Mouse (Mus musculus): ENCODE data around the gene 4930432M17Rik.
A peak's percentile ranks its signal among the peaks of the same experiment; 100 is the strongest.

4930432M17Rik gene

DNA sequence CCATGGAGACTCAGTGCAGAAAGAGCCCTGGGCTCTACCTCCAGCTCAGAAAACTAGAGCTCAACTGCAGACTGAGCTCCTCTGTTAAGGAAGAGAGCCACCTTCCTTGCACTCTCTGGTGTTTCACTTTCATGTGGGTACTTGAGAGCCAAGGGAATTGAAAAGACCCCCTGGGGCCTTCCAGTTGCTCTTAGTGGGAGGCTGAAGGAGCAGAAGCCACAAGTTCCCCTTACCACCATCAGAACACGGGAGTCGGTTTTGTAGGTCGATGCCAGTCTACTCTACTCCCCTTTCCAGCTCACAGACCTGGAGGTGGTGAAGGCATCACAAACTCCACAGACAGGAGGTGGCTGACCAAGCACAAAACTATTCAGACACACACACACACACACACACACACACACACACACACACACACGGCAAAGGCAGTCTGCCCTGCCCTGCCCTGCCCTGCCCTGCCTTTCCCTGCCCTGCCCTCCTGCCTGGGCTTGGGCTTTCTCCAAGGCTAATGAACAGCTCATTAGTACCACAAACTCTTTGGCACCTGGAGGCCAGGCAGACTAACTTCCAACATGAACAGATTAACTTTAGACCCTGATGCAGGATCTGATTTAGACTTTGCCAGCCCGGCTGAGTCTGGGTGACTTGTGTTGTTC is 1.7 kb downstream of the 4930432M17Rik start:
- DNase-seq (ENCODE audit: inconsistent age in 2 of 2, low spot score in 1 of 2) = no peak

DNA sequence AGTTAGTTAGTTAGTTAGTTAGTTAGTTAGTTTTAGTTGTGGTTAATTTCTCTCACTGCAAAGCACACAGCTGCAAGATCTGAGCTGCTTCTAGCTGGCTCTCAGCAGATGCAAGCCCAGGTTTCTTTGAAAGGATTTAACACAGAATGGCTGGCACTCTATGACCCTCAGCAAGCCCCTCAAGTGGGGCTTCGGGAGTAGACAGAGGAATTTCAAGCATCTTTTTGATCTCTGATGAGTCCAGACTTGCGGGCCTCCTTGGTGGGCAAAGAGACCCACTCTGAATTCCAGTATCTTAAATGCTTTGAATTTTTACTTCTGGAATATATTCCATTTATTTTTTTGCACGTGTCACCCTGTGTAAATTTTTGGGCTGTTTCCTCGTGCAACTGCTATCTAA is 8.4 kb downstream of the 4930432M17Rik start:
- no peak for DNase-seq (ENCODE audit: inconsistent age in 2 of 2, low spot score in 1 of 2)

DNA sequence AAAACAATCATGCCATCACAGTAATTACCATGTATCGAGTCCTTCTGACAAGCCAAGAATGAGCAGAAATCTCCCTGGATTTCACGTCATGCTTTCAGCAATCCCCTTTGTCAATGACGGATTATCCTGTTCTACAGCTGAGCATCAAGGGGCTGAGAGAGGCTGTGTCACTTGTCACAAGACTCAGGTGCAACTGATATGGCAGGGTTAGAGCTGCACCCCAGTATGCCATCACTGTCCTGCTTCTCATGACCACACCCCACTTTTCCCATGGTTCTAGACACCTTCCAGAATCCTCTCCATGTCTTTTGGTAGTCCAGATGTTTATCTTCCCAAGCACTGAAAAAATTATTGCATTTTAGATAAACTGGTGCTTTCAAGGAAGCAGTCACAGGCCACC is 8.9 kb downstream of the 4930432M17Rik start:
- DNase-seq (ENCODE audit: inconsistent age in 2 of 2, low spot score in 1 of 2) = no peak

DNA sequence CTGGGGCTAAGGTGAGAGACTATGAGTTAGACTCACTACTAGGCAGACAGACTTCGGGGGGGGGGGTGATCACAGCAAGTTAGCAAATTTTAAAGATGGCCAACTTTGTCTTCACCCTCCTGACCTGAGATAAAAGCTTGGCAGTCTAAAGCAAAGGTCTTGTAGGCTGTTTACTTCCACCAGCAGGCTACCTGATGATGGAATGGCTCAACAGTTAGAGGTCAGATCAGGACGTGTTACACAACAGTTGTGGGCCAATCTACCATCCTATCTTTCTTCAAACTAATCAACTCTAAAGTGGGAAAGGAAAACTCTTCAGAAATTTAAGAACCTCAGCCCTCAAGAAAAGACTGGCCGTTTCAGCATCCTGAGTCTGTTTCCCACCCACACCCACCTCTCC is 9.6 kb downstream of the 4930432M17Rik start:
- no peak for DNase-seq (ENCODE audit: inconsistent age in 2 of 2, low spot score in 1 of 2)

DNA sequence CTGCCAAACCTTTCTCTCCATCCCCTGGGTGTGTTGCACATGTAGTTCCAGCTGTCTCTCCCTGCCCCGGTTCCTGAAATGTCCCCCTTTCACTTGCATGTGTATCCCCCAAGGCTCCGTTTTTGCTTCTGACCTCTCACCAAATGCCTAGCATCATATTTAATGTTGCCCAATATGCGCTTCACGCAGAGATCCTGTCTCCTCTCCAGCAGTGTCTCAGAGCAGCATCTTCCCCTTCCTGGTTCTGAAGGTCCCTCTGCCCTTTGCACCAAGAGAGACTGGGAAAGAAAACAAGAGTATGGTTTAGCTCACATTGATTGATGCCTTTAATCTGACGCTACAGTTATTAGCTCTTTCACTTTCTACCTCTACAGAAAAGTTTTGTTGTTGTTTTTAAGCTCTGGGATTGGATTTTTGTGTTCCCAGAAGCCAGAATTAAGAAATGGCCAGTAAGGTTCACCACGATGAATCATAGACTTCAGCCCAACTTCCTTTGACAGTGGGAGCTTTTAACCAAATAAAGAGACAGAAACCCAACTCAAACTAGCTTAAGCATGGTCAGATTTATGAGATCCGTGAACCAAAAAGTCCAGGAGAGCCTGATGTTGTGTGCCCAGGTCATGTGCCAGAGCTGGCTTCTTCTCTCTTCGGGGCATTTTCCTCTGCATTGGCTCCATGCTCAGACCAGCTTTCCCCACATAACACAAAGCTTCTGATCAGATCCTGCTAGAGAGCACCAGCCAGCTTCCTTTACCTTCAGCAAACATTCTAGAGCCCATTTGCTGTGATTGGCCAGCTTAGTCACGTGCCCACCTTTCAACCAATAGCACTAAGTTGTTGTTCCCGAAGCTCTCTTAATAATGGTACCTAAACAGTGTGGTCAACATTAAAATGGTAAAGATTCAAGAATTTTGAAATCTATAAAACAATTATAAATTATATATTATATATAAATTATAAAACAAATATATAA is 12.2 kb downstream of the 4930432M17Rik start:
- DNase-seq (ENCODE audit: inconsistent age in 2 of 2, low spot score in 1 of 2) = no peak

DNA sequence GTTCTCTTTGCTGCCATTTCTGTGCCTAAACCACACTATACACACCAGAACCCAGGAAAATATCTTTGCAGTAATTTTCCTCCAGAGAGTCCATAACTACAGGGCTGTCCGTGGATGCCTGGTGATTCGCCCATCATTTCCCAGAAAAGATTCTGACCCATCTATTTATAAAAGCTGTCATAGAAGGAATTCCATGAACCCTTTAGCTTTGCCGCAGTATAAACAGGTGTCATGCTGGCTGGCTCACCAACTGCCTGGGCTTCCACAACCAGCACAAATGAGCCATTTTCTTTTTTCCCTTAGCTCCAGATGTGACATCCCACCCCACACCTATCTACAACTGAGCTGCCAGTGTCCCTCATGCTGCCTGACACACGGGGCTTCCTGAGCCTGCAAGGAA is 14.0 kb downstream of the 4930432M17Rik start:
- no peak for DNase-seq (ENCODE audit: inconsistent age in 2 of 2, low spot score in 1 of 2)

DNA sequence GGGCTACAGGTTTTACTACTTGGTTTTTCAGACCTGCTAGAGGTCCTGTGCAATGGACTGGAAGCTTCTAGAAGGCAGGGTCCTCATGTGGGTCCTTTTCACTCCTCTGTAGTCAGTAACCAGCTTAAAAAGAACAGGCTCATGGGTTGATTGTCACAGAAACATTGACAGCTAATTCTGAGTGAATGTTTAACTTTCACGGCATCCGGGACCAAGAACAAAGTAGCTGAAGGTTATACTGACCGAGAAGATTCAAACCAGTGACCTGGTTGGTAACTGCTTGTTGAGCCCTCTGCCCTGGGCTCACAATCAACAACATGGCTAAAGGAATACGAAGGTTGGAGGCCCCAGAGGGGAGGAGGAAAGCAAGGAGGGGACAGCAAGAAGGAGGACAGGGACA is 14.4 kb downstream of the 4930432M17Rik start:
- no peak for DNase-seq (ENCODE audit: inconsistent age in 2 of 2, low spot score in 1 of 2)

DNA sequence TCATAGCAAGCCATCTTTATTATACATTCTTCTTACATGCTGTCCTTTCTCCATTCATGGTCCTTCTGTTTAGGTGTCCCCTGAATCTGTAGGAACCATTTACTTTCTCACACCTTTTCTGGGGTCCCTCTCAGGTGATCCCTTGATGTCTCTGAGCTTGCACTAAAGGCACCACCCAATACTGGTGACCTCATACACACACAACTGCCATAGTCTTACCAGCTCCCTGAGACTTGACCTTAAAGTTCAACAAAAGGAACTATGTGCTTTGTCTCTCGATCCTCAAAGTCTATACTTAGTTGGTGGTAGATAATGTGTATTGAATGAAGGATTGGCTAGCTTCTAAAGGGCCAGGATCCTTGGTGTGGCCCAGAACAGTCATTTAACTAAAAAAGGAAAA is 15.4 kb downstream of the 4930432M17Rik start:
- no peak for DNase-seq (ENCODE audit: inconsistent age in 2 of 2, low spot score in 1 of 2)

DNA sequence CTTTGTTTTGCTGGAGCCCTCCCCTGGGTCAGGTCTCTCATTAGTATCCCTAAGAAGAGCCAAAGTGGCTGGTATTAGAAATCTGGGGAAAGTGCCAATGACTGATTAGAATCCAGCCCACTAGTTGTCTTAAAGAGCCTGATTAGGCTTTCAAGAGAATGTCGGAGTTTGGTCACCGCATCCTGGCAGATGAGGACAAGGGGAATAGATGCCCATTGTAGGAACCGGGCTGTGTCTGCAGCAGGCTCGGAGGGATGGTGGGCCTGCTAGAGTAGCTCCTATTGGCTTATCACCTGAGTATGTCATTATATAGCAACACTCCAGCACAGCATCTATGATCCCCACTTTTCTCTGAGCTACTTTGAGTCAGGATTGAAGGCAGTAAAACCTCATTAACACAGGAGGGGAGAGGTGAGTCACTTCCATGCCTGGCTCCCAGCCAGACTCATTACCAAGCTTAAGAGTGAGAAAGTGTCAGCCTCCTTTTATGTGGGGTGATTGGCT is 15.9 kb downstream of the 4930432M17Rik start:
- DNase-seq (ENCODE audit: inconsistent age in 2 of 2, low spot score in 1 of 2) = no peak

DNA sequence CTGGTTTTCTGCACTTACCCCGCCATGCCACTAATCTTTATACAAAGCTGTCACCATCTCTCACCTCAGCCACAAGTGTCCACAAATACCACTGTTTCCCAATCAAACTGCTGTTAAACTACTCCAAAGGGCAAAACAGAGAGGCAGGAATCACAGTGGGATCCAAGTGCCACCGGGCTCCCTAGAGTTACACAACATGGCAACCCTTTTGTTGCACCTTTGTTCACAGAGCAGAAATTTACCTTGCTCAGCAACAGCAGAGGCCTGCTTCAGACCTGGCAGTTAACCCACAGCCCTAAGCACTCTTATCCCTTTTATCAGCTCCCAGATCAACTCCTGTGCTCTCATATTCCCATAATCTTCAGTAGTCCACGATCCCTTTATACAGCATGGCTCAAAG is 17.2 kb downstream of the 4930432M17Rik start:
- DNase-seq (ENCODE audit: inconsistent age in 2 of 2, low spot score in 1 of 2) = no peak

DNA sequence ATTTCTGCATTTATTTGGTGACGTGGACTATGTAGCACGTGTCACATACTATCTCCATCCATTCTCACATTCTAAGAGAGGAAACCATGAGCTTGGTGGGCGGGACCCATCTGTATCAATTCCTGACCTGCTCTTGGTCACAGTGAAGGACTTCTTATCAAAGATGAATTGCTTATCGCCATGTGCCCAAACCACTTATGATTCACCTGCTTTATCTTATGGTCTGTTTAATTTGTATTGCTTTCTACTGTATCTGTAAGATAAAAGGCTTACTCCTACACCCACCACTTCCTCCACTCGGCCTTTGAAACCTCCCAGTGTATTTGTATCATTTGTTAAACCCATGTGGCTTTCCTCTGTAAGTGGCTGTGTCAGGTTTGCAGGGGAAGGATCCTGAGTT is 18.5 kb downstream of the 4930432M17Rik start:
- no peak for DNase-seq (ENCODE audit: inconsistent age in 2 of 2, low spot score in 1 of 2)

DNA sequence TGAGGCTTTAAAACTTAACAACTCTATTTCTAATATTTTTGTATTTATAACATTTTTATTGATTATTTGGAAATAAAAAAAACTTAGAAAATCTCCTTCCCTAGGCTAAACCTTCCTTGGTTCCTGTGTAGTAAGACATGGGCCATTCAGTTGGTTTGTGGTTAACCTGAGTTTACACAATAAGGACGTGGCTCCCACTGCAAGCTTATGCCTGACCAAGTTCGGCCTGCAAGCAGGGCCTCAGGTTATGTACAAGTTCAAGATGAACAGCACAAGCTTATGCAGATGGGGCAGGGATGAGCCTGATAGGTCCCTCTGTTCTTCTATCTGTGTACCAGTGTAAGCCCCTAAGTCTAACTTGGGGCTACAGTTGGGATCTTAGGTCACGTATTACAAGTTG is 19.1 kb downstream of the 4930432M17Rik start:
- DNase-seq (ENCODE audit: inconsistent age in 2 of 2, low spot score in 1 of 2) = no peak

DNA sequence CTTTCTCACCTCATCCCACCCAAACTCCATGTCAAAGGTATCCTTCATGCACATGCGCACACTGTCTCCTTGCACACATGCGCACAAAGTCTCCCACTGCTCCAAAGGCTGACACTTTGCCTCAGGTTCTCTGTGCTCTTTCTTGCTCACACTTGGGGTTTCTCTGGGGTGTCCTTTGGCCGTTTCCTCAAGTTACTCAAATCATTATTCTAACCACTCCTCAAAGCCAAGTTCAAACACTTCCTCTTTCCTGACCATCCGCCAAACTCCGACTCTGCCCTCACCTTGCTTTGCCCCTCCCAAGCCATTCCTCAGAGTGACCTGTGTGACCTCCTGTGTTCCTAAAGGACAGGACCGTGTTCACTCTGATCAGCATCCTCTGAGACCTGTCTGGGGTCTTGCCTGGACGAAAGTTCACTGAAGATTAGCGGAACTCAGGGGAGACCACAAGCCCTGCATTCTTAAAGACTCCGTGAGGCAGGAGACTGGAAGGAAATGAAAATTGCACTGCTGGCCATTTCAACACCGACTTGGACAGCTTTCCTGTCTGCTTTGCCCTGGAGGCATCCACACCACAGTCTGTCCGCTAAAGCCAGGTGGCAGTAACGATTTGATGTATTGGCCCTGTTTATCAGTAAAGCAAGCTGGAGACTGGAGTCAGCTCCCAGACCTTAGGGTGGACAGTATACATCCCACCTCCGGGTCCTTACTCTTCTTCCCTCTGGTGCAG is 22.6 kb downstream of the 4930432M17Rik start:
- DNase-seq (ENCODE audit: inconsistent age in 2 of 2, low spot score in 1 of 2) = peak in 1 of 2 experiments; percentile 64

DNA sequence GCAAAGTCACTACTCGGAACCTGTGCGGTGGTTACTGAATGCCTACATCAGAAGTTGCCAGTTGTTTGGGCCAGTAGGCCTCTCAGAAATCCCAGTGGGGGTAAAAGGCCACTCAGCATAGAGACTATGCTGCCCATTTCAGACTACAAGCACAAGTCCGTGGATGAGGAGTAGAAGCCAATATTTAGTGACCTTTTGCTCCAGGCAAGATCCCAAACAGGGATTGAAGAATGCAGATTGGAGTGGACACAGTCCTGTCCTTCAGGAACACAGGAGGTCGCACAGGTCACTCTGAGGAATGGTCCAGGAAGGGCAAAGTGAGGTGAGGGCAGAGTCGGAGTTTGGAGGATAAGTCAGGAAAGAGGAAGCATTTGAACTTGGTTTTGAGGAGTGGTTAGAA is 23.2 kb downstream of the 4930432M17Rik start:
- DNase-seq (ENCODE audit: inconsistent age in 2 of 2, low spot score in 1 of 2) = no peak

DNA sequence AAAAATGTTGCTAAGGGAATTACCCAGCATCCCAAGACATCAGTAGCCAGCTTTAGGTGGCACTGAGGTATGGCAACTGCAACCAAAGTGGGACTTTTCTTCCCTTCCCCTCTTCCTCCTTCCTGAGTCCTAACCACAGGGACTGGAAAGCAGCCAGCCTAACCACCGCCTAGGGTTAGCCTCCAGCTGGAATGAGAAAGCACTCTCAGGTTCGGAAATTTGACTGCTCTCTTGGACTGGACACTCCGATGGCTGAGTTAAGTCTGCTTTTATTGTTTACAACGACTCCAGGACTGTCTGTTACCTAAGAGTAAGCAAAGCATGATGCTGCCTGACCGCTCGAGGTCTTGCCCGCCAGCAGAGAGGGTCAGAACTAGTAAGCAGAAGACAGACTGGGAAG is 26.6 kb downstream of the 4930432M17Rik start:
- no peak for DNase-seq (ENCODE audit: inconsistent age in 2 of 2, low spot score in 1 of 2)

DNA sequence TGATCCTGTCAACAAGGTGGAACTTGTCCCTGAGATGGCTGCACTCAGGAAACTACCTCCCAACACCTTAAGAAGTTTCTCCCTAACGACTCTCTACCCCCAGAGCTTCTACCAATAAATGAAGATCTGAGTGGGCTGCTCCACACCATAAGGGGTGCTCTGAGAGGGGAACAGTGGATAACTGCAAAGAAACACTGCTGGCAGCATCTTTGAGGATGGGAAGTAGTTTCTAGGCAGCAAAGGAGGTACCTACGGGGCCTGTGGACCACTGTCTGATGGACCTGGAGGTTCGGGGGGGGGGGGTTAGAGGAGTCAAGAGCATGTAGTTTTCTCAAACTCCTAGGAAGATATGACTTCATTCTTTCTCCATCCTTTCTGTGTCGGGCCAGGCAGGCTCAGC is 28.8 kb downstream of the 4930432M17Rik start:
- DNase-seq (ENCODE audit: inconsistent age in 2 of 2, low spot score in 1 of 2) = no peak

DNA sequence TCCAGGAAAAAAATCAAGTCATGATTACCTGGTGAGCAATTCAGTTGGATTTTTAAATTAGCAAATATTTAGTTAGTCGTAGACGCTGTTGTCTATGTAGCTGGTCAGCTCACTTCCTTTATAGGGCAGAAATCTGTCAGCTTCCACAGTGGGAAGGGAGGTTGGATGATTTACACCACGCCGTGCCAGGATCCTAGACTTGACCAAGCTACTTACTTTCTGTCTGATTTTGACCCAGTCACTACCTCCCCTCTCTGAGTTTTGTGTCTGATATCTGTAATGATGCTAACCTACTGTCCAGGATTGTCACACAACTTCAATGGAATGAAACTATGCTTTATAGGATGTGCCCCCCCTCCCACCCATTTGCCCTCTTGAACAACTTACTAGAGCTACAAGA is 29.3 kb downstream of the 4930432M17Rik start:
- DNase-seq (ENCODE audit: inconsistent age in 2 of 2, low spot score in 1 of 2) = no peak

DNA sequence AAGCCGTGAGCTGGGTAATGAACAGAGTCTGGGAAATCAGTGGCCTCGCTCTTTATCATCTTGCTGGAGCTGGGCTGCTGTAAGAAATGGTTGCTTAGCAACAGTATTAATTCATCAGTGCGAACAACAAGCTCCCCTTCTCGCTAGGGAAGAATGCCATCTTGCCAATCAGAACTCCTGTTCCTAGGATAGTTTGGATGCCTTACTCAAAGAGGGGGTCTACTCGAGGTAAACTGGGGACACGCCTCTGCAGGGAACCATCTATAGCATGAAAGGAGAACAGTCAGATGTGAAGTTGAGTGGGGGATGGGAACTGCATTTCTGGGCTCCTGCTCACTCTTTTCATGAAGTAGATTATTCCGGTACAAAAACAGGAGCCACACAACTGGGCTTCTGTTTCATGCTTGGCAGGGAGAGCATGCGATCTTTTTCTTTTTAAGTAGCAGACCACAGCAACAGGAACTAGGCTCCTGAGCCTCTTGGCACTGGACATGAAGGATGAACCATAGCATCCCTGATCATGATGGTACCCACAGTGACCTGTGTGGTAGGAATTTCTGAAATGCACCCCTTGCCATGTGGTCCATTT is 29.9 kb downstream of the 4930432M17Rik start:
- peak in 1 of 2 experiments; percentile 38 for DNase-seq (ENCODE audit: inconsistent age in 2 of 2, low spot score in 1 of 2)

DNA sequence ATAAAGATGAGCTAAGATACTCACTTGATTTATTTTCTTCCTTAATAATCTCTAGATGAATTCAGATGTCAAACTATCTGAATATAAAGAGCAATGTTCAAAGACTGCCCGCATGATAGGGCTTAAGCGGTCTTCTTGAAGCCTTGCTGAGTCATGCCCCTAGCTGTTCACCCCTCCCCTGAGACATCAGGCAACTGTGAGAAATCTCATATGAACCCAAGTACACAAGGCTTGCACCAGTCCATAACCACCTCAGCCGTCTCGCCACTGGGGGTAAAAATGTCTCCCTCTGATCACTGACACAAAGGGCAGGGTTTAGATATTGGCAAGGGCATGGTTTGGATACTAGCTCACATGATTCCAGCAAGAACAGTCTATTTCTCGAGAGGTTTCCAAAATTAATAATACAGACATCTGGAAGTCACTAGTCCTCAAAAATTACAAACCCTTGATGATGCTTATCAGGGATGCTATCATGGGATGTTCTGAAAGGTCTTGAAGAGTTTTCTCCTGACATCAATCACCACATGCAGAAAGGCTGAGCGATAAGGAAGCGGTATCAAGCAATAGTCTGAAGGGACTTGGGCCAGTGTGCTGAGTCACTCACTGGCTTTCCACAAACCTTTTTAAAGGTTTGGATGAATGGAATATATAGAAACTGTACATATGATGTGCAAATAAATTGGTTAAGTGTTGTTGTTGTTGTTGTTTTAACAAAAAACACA is 32.8 kb downstream of the 4930432M17Rik start:
- DNase-seq (ENCODE audit: inconsistent age in 2 of 2, low spot score in 1 of 2) = no peak

DNA sequence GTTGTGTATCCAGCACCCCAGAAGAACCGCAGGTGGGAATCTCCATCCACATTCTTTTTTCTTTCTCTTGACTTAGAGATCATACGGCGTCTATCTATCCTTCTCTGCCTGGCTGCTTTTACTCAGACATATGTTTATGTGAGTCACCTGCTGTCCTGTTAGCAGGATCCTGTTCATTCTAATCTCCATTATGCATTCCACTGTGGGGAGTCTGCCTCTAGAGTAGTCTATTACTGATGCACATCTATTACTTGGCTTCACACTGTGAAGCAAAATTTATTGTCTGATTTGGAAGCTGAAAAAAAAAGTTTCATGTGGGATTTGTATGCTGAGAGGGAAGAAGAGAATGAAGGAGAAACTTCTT is 33.3 kb downstream of the 4930432M17Rik start:
- DNase-seq (ENCODE audit: inconsistent age in 2 of 2, low spot score in 1 of 2) = no peak
